Mouse (Mus musculus) testis, adult 2 months (tissue): ENCODE results near the gene Wfdc21. TPM values are rescaled to one million over a fixed set of nuclear protein-coding genes. Genes with fewer than 3 reads are reported as not detected.
A peak's percentile ranks its signal among the peaks of the same experiment; 100 is the strongest.

ENCODE experiments used
- H3K27ac ChIP-seq: fragments of 200-500 bp; 2 replicates; pipeline ENCODE4 v1.5.1; 2012; ENCODE audit warnings: low read depth, low read length; ENCODE audit not compliant: control insufficient read depth, insufficient read depth
- H3K27me3 ChIP-seq: fragments of 200-500 bp; 2 replicates; pipeline ENCODE4 v1.6.1; 2012; ENCODE audit warnings: mild to moderate bottlenecking, low read length, moderate library complexity; ENCODE audit not compliant: control insufficient read depth, insufficient read depth
- H3K36me3 ChIP-seq: fragments of 200-500 bp; 2 replicates; pipeline ENCODE4 v1.6.1; 2012; ENCODE audit warnings: mild to moderate bottlenecking, low read length; ENCODE audit not compliant: control insufficient read depth, insufficient read depth
- H3K4me1 ChIP-seq: fragments of 200-500 bp; 2 replicates; pipeline ENCODE4 v1.6.1; 2012; ENCODE audit warnings: low read length; ENCODE audit not compliant: control insufficient read depth, insufficient read depth
- H3K4me3 ChIP-seq: fragments of 200-500 bp; 2 replicates; pipeline ENCODE4 v1.5.1; 2012; ENCODE audit warnings: low read depth, mild to moderate bottlenecking, low read length, moderate library complexity, mixed read lengths; ENCODE audit not compliant: control insufficient read depth
- CTCF ChIP-seq: fragments of 200-500 bp; IDR thresholded peaks from 2 replicates; pipeline ENCODE4 v1.5.1; 2012; ENCODE audit warnings: low read depth, mild to moderate bottlenecking, inconsistent platforms, low read length, moderate library complexity; ENCODE audit not compliant: control insufficient read depth, insufficient read depth, insufficient replicate concordance
- POLR2A ChIP-seq: fragments of 200-500 bp; IDR thresholded peaks from 2 replicates; pipeline ENCODE4 v1.6.1; 2012; ENCODE audit warnings: low read depth, mild to moderate bottlenecking, inconsistent platforms, low read length, moderate library complexity; ENCODE audit not compliant: control insufficient read depth
- polyA plus RNA-seq: library from polyadenylated mRNA; depleted of rRNA; stranded (reverse); fragments of >200 nt; gene quantifications from 2 replicates; pipeline ENCODE4 v1.2.3, GENCODE M21; 2012

Gene Wfdc21
- polyA plus RNA-seq, 1 experiment, result 0.36 TPM

DNA sequence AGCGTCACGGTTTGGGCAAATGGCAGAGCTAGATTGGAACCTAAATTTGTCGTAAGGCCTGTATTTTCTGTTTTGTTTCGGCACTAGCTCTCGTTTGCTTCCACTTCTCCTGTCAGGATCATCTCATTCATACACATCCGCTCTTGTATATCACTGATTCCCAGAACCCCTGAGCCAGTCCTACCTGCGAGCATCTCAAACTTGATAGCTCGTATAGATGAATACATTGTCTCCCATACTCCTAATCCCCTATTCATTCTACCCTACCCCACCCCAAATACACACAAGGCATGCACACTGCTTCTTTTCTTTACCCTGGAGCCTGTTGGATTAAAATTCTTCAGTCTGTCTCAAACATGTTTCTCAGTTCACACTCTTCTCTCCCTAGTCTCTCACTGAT, 7.5 kb downstream of the Wfdc21 start:
- no peaks in the 10 kb centered on the region for H3K27me3 ChIP-seq
- H3K4me1 ChIP-seq, result peaks cover 2% of the 10 kb centered on the region; the same call in 1 of the 2 replicates
- H3K27ac ChIP-seq, result peak overlapping the region; percentile 96
- H3K4me3 ChIP-seq, result peak overlapping the region; percentile 97
- TF ChIP-seq POLR2A (no peak), CTCF (no peak)
- no peaks in the 10 kb centered on the region for H3K36me3 ChIP-seq

DNA sequence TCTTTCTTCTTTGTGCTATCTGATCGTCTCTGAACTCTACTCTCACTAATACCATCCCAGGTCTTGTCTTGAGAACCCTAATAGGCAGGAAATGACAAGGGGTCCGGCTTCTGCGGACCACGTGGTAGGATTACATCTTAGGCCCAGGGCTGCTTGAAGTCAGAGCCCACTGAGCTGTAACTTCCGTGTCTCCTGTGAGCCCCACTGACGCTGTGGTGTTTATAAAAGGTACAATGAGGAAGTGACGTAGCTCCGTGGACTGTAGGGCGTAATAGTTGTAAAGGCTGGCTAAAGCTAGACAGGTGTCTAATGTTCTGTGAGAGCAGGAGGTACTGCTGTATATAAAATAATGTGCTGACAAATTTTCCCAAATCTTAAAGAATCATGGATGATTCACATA, 20.6 kb downstream of the Wfdc21 start:
- no peaks in the 10 kb centered on the region for H3K4me1 ChIP-seq
- no peaks in the 10 kb centered on the region for H3K27me3 ChIP-seq
- H3K36me3 ChIP-seq, result peaks cover 3% of the 10 kb centered on the region
- H3K4me3 ChIP-seq, result no peak overlapping the region
- no peak overlapping the region for H3K27ac ChIP-seq
- TF ChIP-seq CTCF, result no peak
- no peak for TF ChIP-seq POLR2A

DNA sequence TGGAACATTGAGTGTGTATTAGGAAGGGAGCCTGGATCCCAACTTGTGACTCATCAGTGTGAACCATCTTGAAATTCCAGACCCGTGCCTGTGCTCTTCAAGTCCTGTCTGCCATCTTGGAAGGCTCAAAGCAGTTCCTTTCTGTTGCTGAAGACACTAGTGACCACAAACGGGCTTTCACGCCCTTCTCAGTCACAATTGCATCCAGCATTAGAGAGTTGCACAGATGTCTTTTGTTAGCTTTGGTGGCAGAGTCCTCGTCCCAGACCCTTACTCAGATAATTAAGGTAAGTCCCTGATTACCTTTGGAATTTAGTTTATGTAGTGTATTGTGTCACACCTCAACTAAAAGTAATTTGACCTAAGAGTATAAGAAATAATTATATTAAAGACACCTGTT, 22.2 kb downstream of the Wfdc21 start:
- no peak overlapping the region for H3K4me3 ChIP-seq
- TF ChIP-seq CTCF (no peak), POLR2A (no peak)
- H3K27ac ChIP-seq, result no peak overlapping the region
- H3K4me1 ChIP-seq, result no peaks in the 10 kb centered on the region
- peaks cover 3% of the 10 kb centered on the region for H3K36me3 ChIP-seq
- H3K27me3 ChIP-seq, result no peaks in the 10 kb centered on the region

DNA sequence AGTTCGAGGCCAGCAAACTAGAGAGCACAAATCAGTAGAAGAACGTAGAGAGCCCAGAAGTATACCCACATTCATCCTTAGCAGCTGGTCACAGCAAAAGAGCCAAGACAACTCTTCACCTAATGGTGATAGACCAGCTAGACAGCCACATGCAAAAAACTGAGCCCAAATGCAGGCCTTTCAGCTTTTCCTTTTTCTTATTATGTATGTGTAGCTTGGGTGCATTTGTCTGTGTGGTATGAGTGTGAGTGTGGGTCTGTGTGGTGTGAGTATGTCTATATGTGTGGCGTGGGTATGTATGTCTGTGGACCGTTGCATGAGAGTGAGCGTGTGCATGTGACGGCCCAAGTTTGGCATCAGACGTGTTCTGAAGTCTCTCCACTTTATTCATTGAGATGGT, 24.3 kb downstream of the Wfdc21 start:
- H3K27ac ChIP-seq, result no peak overlapping the region
- H3K27me3 ChIP-seq, result no peaks in the 10 kb centered on the region
- H3K4me1 ChIP-seq, result no peaks in the 10 kb centered on the region
- TF ChIP-seq CTCF (no peak), POLR2A (no peak)
- peaks cover 3% of the 10 kb centered on the region for H3K36me3 ChIP-seq
- H3K4me3 ChIP-seq, result no peak overlapping the region

DNA sequence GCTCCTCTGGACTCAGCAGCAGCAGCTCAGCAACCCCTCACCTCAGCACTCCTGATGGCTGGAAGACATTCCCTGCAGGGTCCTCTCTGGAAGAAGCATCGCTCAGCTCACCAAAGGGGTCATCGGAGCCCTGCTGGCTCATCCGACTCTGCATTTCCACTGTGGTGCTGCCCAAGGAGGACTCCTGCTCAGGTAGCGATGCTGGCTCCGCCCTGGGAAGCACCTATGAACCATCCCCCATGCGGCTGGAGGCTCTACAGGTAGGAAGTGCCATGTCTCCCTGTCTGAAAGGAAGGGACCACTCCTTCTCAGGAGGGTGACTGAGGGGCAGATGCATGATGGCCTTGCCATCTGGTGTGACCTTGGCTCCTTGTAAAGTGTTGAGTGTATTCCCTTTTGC, 25.6 kb downstream of the Wfdc21 start:
- H3K36me3 ChIP-seq, result peaks cover 1% of the 10 kb centered on the region
- TF ChIP-seq CTCF (no peak), POLR2A (no peak)
- no peaks in the 10 kb centered on the region for H3K27me3 ChIP-seq
- H3K4me1 ChIP-seq, result no peaks in the 10 kb centered on the region
- H3K4me3 ChIP-seq, result no peak overlapping the region
- H3K27ac ChIP-seq, result no peak overlapping the region

DNA sequence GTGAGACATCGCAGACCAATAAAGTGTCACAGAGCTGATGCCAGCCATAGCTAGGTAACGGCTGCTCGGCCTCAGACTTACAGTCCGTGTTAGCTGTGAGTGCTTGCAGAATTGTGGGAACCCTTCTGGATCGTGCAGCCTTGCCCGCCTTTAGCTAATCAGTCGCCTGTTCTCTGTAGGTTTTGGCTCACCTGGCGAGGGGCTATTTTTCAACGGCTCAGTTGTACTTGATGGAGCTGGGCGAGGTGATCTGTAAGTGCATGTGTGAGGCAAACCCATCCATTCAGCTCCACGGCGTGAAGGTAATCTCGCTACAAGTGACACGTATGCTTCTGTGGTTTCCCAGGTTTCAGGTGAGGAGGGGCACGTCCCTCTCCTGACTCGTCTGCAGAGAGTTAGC, 27.0 kb downstream of the Wfdc21 start:
- H3K4me1 ChIP-seq, result no peaks in the 10 kb centered on the region
- no peak overlapping the region for H3K27ac ChIP-seq
- no peak overlapping the region for H3K4me3 ChIP-seq
- H3K27me3 ChIP-seq, result no peaks in the 10 kb centered on the region
- TF ChIP-seq POLR2A (no peak), CTCF (no peak)
- H3K36me3 ChIP-seq, result peaks cover 1% of the 10 kb centered on the region

DNA sequence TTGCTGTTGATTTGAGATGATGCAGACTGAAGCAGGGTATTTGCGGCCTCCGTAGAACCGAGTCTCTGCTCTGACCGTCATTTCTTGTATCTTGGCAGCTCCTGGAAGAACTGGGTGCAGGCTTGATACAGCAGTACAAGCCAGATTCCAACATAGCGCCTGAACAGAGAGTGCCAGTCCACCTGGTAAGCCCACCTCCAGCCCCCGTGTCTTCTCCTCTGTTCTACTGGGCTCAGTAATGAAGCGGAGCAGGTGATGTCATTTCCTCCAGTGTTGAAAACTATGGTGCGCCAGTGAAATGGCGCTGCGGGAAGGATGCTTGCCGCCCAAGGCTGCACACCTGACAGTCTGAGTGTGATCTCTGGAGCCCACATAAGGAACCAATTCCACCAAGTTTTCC, 27.6 kb downstream of the Wfdc21 start:
- no peak for TF ChIP-seq POLR2A
- TF ChIP-seq CTCF, result no peak
- peaks cover 1% of the 10 kb centered on the region for H3K36me3 ChIP-seq
- H3K27ac ChIP-seq, result no peak overlapping the region
- no peaks in the 10 kb centered on the region for H3K27me3 ChIP-seq
- no peaks in the 10 kb centered on the region for H3K4me1 ChIP-seq
- H3K4me3 ChIP-seq, result no peak overlapping the region

DNA sequence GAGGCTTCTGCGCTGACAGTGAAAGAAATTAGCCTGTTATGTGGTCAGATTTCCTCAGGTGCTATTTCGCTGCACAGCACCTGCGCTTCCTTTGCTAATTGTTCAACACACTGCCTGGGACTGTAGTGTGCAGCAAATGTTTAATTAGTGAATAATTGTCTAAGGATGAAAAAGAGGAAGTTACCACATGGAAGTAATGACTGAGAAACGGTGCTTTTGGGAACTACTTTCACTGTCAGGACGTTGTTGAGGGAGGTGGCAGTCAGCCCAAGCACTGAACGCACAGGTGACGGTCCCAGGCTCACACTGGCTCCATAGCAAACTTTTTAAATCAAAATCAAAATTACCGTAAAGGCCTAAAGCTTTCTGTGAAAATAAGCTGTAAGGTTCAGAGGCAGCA, 30.1 kb downstream of the Wfdc21 start:
- Histone ChIP-seq H3K27ac (no peak overlapping the region), H3K36me3 (peaks cover 4% of the 10 kb centered on the region), H3K4me1 (no peaks in the 10 kb centered on the region), H3K27me3 (no peaks in the 10 kb centered on the region), H3K4me3 (no peak overlapping the region)
- TF ChIP-seq POLR2A (no peak), CTCF (no peak)
